Mouse (Mus musculus) T-cell, adult 2 months (primary cell): ENCODE data around the gene Fam187b.

Source experiments
- DNase-seq: peaks from one replicate; pipeline ENCODE4 v3.0.0; 2022; ENCODE audit warnings: low spot score

The Fam187b gene

DNA sequence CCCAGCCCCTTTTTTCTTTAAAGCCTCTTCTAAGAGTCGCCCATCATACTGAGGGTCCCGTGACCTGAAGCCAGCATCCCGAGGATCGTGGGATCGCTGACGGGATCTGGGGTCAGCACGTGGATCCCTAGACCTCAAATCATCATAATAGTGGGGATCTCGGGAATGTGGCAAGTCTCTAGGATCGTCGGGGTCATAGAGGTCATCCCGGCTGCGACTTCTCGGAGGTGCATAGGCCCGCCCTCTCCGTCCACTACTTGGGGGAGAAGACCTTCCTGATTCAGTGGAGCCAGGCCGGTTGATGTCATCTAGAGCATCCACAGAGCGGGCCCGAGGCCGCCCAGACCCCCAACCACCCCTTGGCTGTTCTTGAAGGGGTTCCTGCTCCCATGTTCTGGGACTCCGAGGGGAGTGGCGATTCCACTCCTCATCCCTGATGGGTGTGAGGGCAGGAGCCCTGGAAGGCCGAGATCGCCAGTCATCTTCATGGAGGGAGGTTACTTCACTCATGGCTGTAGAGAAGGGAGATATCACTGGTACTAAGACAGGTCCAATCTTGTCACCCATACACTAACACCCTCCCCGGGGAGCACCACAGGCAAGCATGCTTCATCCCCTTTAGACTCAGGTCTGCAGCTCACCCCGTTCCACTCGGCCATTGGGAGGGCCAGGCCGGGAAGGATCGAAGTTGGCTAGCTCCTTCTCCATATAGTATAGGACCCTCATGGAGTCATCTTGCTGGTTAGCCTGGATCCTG lies 15.3 kb upstream of the Fam187b start:
- no peak for DNase-seq

- no peak for DNase-seq
These were observed 14.6 kb upstream of the Fam187b start for GRCm38 (mm10) chr7:30958866-30959487.

- no peak for DNase-seq
These were observed 13.7 kb upstream of the Fam187b start for GRCm38 (mm10) chr7:30959786-30960349.

GRCm38 (mm10) chr7:30962862-30963261 lies 10.7 kb upstream of the Fam187b start:
- no peak for DNase-seq

- DNase-seq, result no peak
These were observed 9.2 kb upstream of the Fam187b start for GRCm38 (mm10) chr7:30964366-30964765.

DNA sequence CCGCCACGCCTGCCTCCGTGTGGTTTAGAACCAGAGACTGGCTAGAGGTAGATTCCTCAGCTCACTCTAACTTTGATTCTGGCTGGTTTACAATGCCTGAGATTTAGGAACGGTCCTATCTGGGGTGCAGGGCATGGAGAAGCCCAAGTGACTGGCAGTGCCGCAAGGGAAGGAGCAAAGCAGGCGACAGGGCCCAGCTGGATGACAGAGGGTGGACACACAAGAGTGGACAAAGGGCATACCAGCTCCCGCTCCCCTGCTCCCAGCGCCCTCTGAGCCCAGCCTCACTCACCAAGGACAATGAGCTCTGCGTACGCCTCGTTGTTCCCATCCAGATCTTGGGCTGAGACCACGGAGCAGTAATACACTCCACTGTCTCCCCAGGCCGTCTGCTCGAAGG lies 7.9 kb upstream of the Fam187b start:
- DNase-seq, result no peak

- DNase-seq, result peak; percentile 12
These were observed 6.9 kb upstream of the Fam187b start for GRCm38 (mm10) chr7:30966657-30967056.

DNA sequence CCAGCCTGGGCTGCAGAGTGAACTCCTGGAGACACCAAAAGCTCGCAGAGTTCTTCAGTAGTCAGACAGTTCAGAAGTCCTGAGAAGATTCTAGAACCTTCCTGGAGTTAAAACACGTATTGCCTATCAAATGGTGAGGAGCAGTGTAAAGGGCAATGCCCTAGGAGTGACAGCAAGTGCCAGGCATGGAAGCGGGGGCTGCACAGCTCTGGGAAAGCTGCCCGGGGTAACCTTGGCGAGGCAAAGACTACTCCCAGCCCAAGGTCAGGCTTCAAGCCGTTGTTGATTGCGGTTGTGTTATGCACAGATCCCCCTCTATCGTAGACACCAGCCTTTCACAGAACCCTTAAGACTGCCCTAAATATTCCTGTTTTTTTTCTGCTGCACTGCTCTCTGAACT lies 5.0 kb upstream of the Fam187b start:
- DNase-seq, result no peak

DNA sequence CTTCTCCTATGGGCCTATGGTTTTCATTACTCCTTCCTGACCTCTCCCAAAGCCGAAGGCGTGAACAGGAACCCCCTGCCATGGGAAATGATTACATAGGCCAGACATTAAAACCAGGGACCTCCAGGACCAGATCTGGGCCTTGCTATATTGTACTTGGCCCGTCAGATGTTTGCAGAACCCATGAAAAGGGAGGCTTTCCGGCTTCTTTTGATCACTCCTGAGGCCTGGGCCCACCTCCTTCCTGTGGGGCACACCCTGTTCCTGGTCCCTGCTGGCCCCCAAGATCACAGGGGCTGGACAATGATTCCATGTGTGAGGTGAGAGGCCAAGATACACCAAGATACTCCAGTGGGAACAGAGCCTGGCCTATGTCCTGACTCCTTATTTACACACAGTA lies 4.4 kb upstream of the Fam187b start:
- no peak for DNase-seq

GRCm38 (mm10) chr7:30971901-30972300 lies 1.7 kb upstream of the Fam187b start:
- no peak for DNase-seq

GRCm38 (mm10) chr7:30972426-30973250 lies 952 bp upstream of the Fam187b start:
- no peak for DNase-seq

- DNase-seq, result no peak
These were observed 414 bp upstream of the Fam187b start, which contains the start of gene Lsr for GRCm38 (mm10) chr7:30973251-30973500. Lsr (minus strand) TSS chr7:30973464.

DNA sequence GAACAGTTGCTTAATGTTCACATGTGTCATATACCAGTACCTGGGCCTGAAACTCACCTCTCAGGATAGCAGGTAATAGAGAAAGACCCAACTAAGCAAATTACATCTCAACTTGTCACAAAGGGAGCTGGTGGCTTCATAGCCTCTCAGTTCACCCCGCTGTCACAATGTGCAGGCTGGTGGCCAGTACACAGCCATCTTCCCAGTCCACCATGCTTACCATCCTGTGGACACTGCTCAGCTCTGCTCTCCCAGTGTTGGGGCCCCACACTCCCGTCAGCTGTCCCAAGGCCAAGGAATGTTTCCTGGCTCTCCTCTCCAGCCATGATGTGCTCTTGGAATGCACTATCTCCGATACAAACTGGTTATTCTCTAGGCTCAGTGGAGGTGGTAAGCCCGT lies 8.1 kb downstream of the Fam187b start:
- DNase-seq, result no peak

GRCm38 (mm10) chr7:30985357-30985756 lies 11.8 kb downstream of the Fam187b start:
- DNase-seq, result no peak

- DNase-seq, result no peak
These were observed 15.1 kb downstream of the Fam187b start for GRCm38 (mm10) chr7:30988519-30989162.

DNA sequence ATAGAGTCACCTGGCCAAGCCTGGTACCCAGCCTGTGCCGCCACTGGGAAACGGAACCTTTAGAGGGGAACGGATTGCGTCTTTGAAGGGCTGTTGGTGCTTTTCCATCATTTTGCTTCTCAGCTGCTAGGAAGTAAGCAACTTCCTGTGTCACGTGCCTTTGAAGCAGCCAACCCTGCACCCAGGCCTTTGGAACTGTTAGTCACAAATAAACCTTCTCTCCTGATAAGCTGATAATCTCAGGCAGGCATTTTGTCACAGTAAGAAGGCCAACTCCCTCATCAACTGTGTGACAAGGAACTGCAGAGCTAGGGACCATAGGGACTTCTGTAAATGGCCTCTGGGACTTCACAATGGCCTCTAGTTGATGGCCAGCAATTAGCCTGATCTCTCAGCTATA lies 18.6 kb downstream of the Fam187b start:
- DNase-seq, result no peak

GRCm38 (mm10) chr7:30993986-30994385 lies 20.4 kb downstream of the Fam187b start:
- DNase-seq, result no peak

- no peak for DNase-seq
These were observed 22.9 kb downstream of the Fam187b start for GRCm38 (mm10) chr7:30996491-30996890.

- DNase-seq, result peak; percentile 56
These were observed 27.0 kb downstream of the Fam187b start for GRCm38 (mm10) chr7:31000505-31001020.

GRCm38 (mm10) chr7:31002650-31003049 lies 29.1 kb downstream of the Fam187b start:
- peak; percentile 82 for DNase-seq

- no peak for DNase-seq
These were observed 34.2 kb downstream of the Fam187b start for GRCm38 (mm10) chr7:31007775-31008174.

GRCm38 (mm10) chr7:31008175-31008574 lies 34.6 kb downstream of the Fam187b start:
- DNase-seq, result no peak
